Mouse (Mus musculus) kidney, postnatal 0 days (tissue): ENCODE results near the gene Spc24. TPM values are rescaled to one million over a fixed set of nuclear protein-coding genes. Genes with fewer than 3 reads are reported as not detected.
A peak's percentile ranks its signal among the peaks of the same experiment; 100 is the strongest.

Experiments used
- ATAC-seq: fragments of 200-750 bp; cut with Nextera tagmentation; replicated peaks from 2 replicates; pipeline ENCODE4 v1.8.0; 2017; ENCODE audit warnings: low read depth, moderate number of reproducible peaks, moderate TSS enrichment, moderate library complexity; ENCODE audit not compliant: low FRiP score
- DNase-seq: peaks from one replicate; pipeline ENCODE4 v3.0.0-alpha.2; 2016; ENCODE audit warnings: low spot score
- H3K27ac ChIP-seq: fragments of 300-500 bp; sonication (generic); 2 replicates; pipeline ENCODE4 v1.5.1; 2014; ENCODE audit warnings: mild to moderate bottlenecking
- H3K27me3 ChIP-seq: fragments of 300-500 bp; sonication (generic); 2 replicates; pipeline ENCODE4 v1.6.1; 2014; ENCODE audit warnings: low read length, mixed read lengths; ENCODE audit not compliant: insufficient read depth
- H3K36me3 ChIP-seq: fragments of 300-500 bp; sonication (generic); 2 replicates; pipeline ENCODE4 v1.6.1; 2014; ENCODE audit warnings: low read length, mixed read lengths; ENCODE audit not compliant: insufficient read depth
- H3K4me1 ChIP-seq: fragments of 300-500 bp; sonication (generic); replicated peaks from 2 replicates; pipeline ENCODE4 v1.6.1; 2014; ENCODE audit warnings: antibody characterized with exemption, low read length, mixed read lengths; ENCODE audit not compliant: insufficient read depth
- H3K4me2 ChIP-seq: fragments of 300-500 bp; sonication (generic); 2 replicates; pipeline ENCODE4 v1.6.1; 2014; ENCODE audit warnings: mild to moderate bottlenecking, low read length, moderate library complexity, mixed read lengths
- H3K4me3 ChIP-seq: fragments of 300-500 bp; sonication (generic); replicated peaks from 2 replicates; pipeline ENCODE4 v1.5.1; 2014; ENCODE audit warnings: low read depth, low read length
- H3K9ac ChIP-seq: fragments of 300-500 bp; sonication (generic); 2 replicates; pipeline ENCODE4 v1.6.1; 2014; ENCODE audit warnings: low read depth, low read length
- H3K9me3 ChIP-seq: fragments of 300-500 bp; sonication (generic); replicated peaks from 2 replicates; pipeline ENCODE4 v1.6.1; 2016; ENCODE audit warnings: low read length, inconsistent platforms, mixed read lengths
- CTCF ChIP-seq: IDR thresholded peaks from 2 replicates; pipeline ENCODE4 v1.5.1; 2016; ENCODE audit warnings: antibody characterized with exemption, low read depth, mild to moderate bottlenecking, moderate library complexity
- WGBS: fragments of 180-500 bp; shearing (Covaris S2); extraction: QIAGEN DNeasy Blood & Tissue Kit; methylation state at CpG from one replicate; pipeline ENCODE4 v1.1.7; 2014; 5-methylcytosine and 5-hydroxymethylcytosine counted together
- polyA plus RNA-seq: library from polyadenylated mRNA; unstranded; fragments of >200 nt; fragmentation: Nextera tagmentation; extraction: Ambion mirVana; gene quantifications from 2 replicates; pipeline ENCODE4 v1.2.1, GENCODE M21; 2015

The Spc24 gene
- 55.1 and 61.1 TPM in 2 replicates for polyA plus RNA-seq

DNA sequence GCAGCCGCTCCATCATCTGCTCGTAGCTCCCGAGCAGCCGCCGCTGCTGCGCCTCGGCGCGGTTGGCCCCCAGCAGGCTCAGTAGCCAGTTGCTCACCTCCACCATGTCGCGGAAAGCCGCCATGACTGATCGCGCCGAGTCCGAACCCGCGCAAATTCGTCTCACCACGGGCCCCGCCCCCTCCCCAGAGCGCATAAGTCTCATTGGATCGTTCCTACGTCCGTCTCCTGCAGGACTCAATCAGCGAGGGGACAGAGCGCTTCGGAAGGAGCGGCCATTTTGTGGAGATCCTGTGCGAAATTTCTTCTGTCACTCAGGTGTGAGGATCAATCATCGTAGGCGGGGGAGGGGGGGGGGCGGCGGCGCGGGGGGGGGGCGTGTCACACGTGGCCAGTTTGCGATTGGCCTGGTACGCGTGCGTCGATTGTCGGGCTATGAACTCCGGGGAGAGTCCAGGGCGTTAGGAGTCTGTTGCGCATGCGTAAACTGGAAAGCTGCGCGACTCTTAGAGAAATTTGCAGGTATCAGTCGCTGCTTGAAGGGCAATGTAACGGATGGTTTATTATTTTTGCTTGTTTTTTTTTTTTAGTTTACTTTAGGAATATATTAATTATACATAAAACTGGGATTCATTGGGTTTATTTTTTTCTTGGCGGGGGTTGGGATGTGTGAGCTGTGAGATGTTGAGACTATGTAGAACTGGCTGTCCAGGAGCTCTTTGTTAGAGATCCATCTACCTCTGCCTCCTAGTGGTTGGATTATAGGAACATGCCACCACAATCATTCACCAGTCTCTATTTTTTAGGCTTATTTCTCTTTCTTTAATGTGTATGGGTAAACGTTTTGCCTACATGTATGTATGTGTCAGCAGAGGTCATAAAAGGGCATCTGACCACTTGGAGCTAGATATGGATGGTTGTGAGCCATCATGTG lies at the start of gene Spc24:
Gene Spc24 (minus strand): TSS at position 149 of the 934 bp plus-strand sequence.
- no peak within 1 kb of the TSS for H3K27ac ChIP-seq
- peak within 1 kb of the TSS; percentile 86 for H3K4me3 ChIP-seq
- TF ChIP-seq CTCF: peak; percentile 79
- ATAC-seq: peak; percentile 95
- peak within 1 kb of the TSS; percentile 81 for H3K9ac ChIP-seq
- peak within 1 kb of the TSS; percentile 96 for H3K4me2 ChIP-seq
- peak; percentile 98 for DNase-seq
- H3K9me3 ChIP-seq: no peaks in the 10 kb centered on the region
- H3K27me3 ChIP-seq: no peaks in the 10 kb centered on the region
- no peaks in the 10 kb centered on the region for H3K36me3 ChIP-seq
- no peaks in the 10 kb centered on the region for H3K4me1 ChIP-seq
- under 1% methylated on average over 50 of the region's 54 CpGs for WGBS

DNA sequence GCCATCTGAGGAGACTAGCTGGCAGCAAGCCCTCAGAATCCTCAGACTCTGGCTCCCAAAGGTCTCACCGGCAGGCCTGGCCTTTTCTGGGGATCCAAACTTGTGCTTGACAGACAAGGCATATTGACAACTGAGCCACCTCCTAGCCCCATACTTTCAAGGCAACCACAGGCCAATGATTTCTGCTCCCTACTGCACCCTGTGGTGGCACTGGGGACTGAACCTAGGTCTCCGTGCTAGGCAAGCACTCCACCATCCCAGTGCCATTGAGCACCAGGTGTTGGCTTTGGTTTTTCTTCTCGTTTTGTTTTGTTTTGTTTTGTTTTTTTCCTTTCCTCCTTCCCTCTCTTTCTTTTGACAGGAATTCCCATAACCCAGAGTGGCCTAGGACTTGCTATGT lies 48.5 kb upstream of the Spc24 start:
- Histone ChIP-seq H3K4me2 (no peak overlapping the region), H3K27me3 (no peaks in the 10 kb centered on the region), H3K4me3 (no peak overlapping the region), H3K27ac (no peak overlapping the region), H3K4me1 (0 out of 2 replicates have a peak, but pooled peaks cover 3% of the 10 kb centered on the region), H3K9ac (no peak overlapping the region), H3K36me3 (peaks cover 14% of the 10 kb centered on the region), H3K9me3 (no peaks in the 10 kb centered on the region)
- DNase-seq (no peak), ATAC-seq (no peak)
- peak; percentile 52 for TF ChIP-seq CTCF
- WGBS: 69% methylated on average over 3 of the region's 3 CpGs

DNA sequence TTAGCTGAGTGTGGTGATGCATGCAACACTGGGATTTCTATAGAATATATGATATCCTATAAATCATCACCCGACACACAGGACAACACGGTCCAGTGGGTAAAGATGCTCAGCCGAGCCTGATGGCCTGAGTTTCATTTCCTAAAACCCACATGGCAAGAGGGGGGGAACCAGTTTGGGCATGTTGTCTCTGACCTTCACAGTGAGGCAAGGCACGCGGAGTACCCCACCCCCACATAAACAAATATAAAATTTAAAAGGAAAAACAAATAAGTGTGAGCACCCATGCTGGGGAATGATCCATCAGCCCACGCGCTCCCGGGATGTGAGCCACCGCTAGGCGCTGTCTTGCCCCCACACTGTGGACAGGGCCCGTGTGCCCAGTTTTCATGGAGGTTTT lies 46.9 kb upstream of the Spc24 start:
- no peak overlapping the region for H3K4me3 ChIP-seq
- H3K4me1 ChIP-seq: 0 out of 2 replicates have a peak, but pooled peaks cover 3% of the 10 kb centered on the region
- no peaks in the 10 kb centered on the region for H3K27me3 ChIP-seq
- ATAC-seq (no peak), DNase-seq (no peak)
- H3K9me3 ChIP-seq: no peaks in the 10 kb centered on the region
- peaks cover 17% of the 10 kb centered on the region for H3K36me3 ChIP-seq
- H3K4me2 ChIP-seq: no peak overlapping the region
- no peak for TF ChIP-seq CTCF
- H3K27ac ChIP-seq: no peak overlapping the region
- no peak overlapping the region for H3K9ac ChIP-seq
- 53% methylated on average over 11 of the region's 11 CpGs for WGBS

DNA sequence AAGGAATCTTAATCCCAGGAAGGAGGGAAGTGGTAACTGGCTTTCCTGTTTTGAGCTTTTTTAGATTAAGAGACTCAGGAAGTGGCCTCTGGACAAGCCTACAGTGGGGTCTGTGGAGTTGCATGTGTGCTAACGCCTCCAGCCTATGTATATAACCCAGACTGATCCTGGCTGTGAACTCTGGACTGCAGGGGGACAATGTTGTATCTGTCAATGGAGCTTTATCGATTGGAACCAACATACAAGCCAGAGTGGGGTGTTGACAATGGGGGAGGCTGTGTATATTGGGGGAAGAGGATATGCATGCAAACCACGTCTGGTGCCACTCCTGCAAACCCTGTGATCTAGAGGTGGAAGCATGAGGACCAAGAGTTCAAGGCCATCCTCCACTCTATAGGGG lies 46.3 kb upstream of the Spc24 start:
- ATAC-seq: no peak
- DNase-seq: no peak
- H3K27ac ChIP-seq: no peak overlapping the region
- peaks cover 14% of the 10 kb centered on the region for H3K36me3 ChIP-seq
- no peaks in the 10 kb centered on the region for H3K9me3 ChIP-seq
- H3K27me3 ChIP-seq: no peaks in the 10 kb centered on the region
- no peak overlapping the region for H3K4me2 ChIP-seq
- H3K9ac ChIP-seq: no peak overlapping the region
- H3K4me3 ChIP-seq: no peak overlapping the region
- H3K4me1 ChIP-seq: 0 out of 2 replicates have a peak, but pooled peaks cover 3% of the 10 kb centered on the region
- no peak for TF ChIP-seq CTCF
- WGBS: 62% methylated on average over 3 of the region's 3 CpGs

DNA sequence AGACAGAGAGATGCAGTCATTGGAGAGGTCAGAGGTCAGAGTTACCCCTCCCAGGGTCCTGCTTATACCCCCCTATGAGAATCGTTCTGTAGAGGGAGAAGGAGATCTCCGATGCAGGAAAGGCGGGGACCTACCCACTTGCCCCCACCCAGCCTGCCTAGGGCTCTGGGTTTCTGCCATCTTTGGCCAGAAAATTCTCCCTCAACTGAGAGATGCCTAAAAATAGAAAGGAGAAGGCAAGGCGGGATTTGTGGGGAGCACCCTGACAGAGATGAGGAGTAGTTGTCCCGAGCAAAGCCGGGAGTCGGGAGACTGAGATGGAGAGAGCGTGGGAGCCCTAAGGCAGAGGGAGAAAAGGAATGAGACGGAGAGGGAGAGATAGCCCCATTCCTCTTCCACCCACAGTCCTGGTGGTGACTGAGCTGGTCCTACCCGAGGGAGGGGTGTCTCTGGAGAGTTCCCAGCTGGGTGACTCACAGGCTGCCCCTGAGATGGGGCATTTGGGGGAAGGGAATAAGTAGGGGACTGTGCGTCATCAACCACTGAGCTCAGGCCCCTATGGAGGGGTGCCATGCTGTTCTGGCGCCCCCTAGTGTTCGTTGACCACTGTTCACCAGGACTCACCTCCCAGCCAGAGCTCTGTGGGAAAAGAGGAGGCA lies 44.0 kb upstream of the Spc24 start:
- Histone ChIP-seq H3K27ac (no peak overlapping the region), H3K36me3 (peaks cover 9% of the 10 kb centered on the region; the same call in 1 of the 2 replicates), H3K4me1 (0 out of 2 replicates have a peak, but pooled peaks cover 3% of the 10 kb centered on the region), H3K9ac (no peak overlapping the region), H3K4me3 (no peak overlapping the region), H3K27me3 (no peaks in the 10 kb centered on the region), H3K9me3 (no peaks in the 10 kb centered on the region), H3K4me2 (no peak overlapping the region)
- peak; percentile 90 for TF ChIP-seq CTCF
- WGBS: 43% methylated on average over 13 of the region's 13 CpGs
- ATAC-seq (peak; percentile 89), DNase-seq (peak; percentile 91)

DNA sequence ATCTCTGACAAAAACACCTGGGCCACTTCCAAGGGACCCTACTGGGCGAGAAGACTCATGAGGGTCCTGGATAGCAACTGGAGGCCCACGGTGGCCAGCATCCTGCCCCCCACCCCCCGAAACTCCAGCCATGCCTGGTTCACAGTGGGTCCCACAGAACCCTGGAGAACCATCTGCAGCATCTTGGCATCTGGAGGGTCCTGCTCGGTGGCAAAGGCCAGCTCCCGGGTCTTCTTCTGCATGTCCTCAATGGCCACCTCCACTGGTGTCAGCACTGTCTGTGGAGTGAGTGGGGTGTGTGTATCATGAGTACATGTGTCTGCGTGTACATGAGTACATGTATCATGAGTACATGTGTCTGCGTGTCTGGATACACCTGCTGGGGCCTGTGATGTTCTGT lies 41.5 kb upstream of the Spc24 start:
- no peak overlapping the region for H3K4me2 ChIP-seq
- TF ChIP-seq CTCF: no peak
- no peak overlapping the region for H3K9ac ChIP-seq
- peaks cover 9% of the 10 kb centered on the region; the same call in 1 of the 2 replicates for H3K36me3 ChIP-seq
- H3K27ac ChIP-seq: no peak overlapping the region
- WGBS: 95% methylated on average over 7 of the region's 7 CpGs
- ATAC-seq (no peak), DNase-seq (no peak)
- no peak overlapping the region for H3K4me3 ChIP-seq
- no peaks in the 10 kb centered on the region for H3K9me3 ChIP-seq
- H3K4me1 ChIP-seq: peaks cover 4% of the 10 kb centered on the region; the same call in 1 of the 2 replicates
- no peaks in the 10 kb centered on the region for H3K27me3 ChIP-seq
